Mouse (Mus musculus) intestine, embryonic 14.5 days (tissue): ENCODE measurements around the gene Foxn3. TPM values are rescaled to one million over a fixed set of nuclear protein-coding genes. Genes with fewer than 3 reads are reported as not detected.

ENCODE experiments used
- ATAC-seq: fragments of 200-750 bp; cut with Nextera tagmentation; replicated peaks from 2 replicates; pipeline ENCODE4 v1.8.0; 2017; ENCODE audit warnings: low read depth, moderate number of reproducible peaks, moderate TSS enrichment, moderate library complexity; ENCODE audit not compliant: low FRiP score, low TSS enrichment
- DNase-seq: peaks from one replicate; pipeline ENCODE4 v3.0.0-alpha.2; 2018; ENCODE audit warnings: low spot score
- H3K27ac ChIP-seq: fragments of 300-500 bp; sonication (generic); 2 replicates; pipeline ENCODE4 v1.5.1; 2014; ENCODE audit warnings: low read depth, mild to moderate bottlenecking, control low read depth
- H3K27me3 ChIP-seq: fragments of 300-500 bp; sonication (generic); replicated peaks from 2 replicates; pipeline ENCODE4 v1.6.1; 2014; ENCODE audit warnings: low read length, control low read depth; ENCODE audit not compliant: control insufficient read depth, insufficient read depth
- H3K36me3 ChIP-seq: fragments of 300-500 bp; sonication (generic); 2 replicates; pipeline ENCODE4 v1.6.1; 2014; ENCODE audit warnings: low read length, control low read depth; ENCODE audit not compliant: control insufficient read depth, insufficient read depth
- H3K4me1 ChIP-seq: fragments of 300-500 bp; sonication (generic); replicated peaks from 2 replicates; pipeline ENCODE4 v1.6.1; 2014; ENCODE audit warnings: low read length, control low read depth, mixed read lengths; ENCODE audit not compliant: control insufficient read depth, insufficient read depth
- H3K4me2 ChIP-seq: fragments of 300-500 bp; sonication (generic); 2 replicates; pipeline ENCODE4 v1.6.1; 2014; ENCODE audit warnings: low read length
- H3K4me3 ChIP-seq: fragments of 300-500 bp; sonication (generic); 2 replicates; pipeline ENCODE4 v1.5.1; 2014; ENCODE audit warnings: low read depth, low read length, control low read depth, mixed read lengths
- H3K9ac ChIP-seq: fragments of 300-500 bp; sonication (generic); 2 replicates; pipeline ENCODE4 v1.6.1; 2014; ENCODE audit warnings: mild to moderate bottlenecking, low read length
- H3K9me3 ChIP-seq: fragments of 300-500 bp; sonication (generic); 2 replicates; pipeline ENCODE4 v1.6.1; 2016; ENCODE audit warnings: low read length, control low read depth; ENCODE audit not compliant: control insufficient read depth
- WGBS: fragments of 180-500 bp; shearing (Covaris S2); extraction: QIAGEN DNeasy Blood & Tissue Kit; methylation state at CpG from one replicate; pipeline ENCODE4 v1.1.7; 2014; 5-methylcytosine and 5-hydroxymethylcytosine counted together
- polyA plus RNA-seq: library from polyadenylated mRNA; unstranded; fragments of >200 nt; fragmentation: Nextera tagmentation; extraction: Ambion mirVana; gene quantifications from 2 replicates; pipeline ENCODE4 v1.2.1, GENCODE M21; 2014

Gene Foxn3
- polyA plus RNA-seq, 1 experiment from 2014 or later: 74.3 TPM

DNA sequence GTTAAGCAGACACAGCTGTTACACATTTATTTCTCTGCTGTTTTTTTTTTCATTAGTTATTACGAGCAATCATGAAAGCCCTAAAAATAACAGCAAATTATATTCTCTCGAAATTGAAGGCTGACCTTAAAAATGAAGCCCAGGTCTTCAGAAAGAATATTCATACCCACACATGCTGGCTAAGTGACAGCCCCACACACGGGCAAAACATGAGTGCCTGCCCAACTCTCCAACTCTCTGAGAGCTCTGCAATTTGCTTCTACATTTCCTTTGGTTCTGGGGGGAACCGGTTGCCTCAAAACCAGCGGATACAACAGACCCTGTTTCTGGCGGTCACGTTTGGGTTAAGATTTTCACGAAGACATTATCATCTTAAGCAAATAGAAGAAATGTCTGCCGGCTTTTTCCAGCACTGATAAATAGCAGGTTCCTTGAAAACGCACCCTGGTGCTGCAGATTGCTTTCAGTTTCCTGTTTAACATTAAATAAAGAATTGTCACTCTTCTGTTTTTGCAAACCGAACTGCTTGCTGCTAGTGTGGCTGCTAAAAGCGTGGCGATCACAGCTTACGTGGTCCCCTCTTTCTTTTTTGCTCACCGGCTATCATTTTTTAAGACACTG is 156.6 kb downstream of the Foxn3 start:
- Histone ChIP-seq H3K36me3 (no peaks in the 10 kb centered on the region), H3K4me2 (peak overlapping the region; percentile 59), H3K27me3 (no peaks in the 10 kb centered on the region), H3K9ac (no peak overlapping the region), H3K27ac (peak overlapping the region; percentile 49), H3K4me1 (peaks cover 10% of the 10 kb centered on the region), H3K4me3 (peak overlapping the region; percentile 31), H3K9me3 (no peaks in the 10 kb centered on the region; the same call in 1 of the 2 replicates)
- DNase-seq: no peak
- WGBS: 22% methylated on average over 15 of the region's 15 CpGs
- ATAC-seq: no peak

DNA sequence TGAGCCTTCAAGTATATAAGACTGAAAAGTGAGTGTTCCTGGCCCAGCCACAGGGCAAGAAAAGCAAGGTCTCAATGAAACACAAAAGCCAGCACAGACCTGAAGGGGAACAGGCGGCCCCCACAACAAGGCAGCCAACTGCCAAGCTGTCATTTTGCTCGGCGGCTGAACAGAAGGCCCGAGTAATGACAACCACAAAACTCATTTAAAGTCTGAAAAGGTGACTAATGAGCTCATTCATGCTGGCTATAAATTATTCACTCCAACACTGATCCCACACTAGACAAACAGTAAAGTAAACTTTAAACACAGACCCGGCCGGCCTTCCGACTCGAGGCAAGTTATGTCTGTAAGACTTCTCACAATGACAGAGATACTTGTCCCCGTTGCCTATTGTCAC is 157.1 kb downstream of the Foxn3 start:
- Histone ChIP-seq H3K4me1 (peaks cover 10% of the 10 kb centered on the region), H3K27me3 (no peaks in the 10 kb centered on the region), H3K4me3 (no peak overlapping the region), H3K9ac (no peak overlapping the region), H3K9me3 (no peaks in the 10 kb centered on the region; the same call in 1 of the 2 replicates), H3K36me3 (no peaks in the 10 kb centered on the region), H3K27ac (peak overlapping the region; percentile 49), H3K4me2 (peak overlapping the region; percentile 59)
- WGBS: 21% methylated on average over 9 of the region's 9 CpGs
- ATAC-seq (no peak), DNase-seq (no peak)

DNA sequence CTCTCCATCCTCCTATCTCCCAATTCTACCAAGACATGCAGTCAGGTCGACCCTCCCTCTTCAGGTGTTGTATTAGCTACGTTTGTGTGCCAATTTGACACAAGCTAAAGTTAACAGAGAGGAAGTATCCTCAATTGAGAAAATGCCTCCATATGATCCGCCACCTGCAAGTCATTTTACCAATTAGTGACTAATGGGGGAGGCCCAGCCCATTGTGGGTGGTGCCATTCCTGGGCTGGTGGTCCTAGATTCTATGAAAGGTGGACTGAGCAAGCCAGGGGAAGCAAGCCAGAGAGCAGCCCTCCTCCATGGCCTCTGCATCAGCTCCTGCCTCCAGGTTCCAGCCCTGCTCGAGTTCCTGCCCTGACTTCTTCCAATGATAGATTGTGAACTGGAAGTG is 158.0 kb downstream of the Foxn3 start:
- ATAC-seq (no peak), DNase-seq (no peak)
- peaks cover 10% of the 10 kb centered on the region for H3K4me1 ChIP-seq
- no peaks in the 10 kb centered on the region for H3K27me3 ChIP-seq
- H3K4me3 ChIP-seq: no peak overlapping the region
- 77% methylated on average over 4 of the region's 4 CpGs for WGBS
- H3K9ac ChIP-seq: no peak overlapping the region
- H3K9me3 ChIP-seq: no peaks in the 10 kb centered on the region; the same call in 1 of the 2 replicates
- H3K27ac ChIP-seq: no peak overlapping the region
- H3K4me2 ChIP-seq: no peak overlapping the region
- H3K36me3 ChIP-seq: no peaks in the 10 kb centered on the region

DNA sequence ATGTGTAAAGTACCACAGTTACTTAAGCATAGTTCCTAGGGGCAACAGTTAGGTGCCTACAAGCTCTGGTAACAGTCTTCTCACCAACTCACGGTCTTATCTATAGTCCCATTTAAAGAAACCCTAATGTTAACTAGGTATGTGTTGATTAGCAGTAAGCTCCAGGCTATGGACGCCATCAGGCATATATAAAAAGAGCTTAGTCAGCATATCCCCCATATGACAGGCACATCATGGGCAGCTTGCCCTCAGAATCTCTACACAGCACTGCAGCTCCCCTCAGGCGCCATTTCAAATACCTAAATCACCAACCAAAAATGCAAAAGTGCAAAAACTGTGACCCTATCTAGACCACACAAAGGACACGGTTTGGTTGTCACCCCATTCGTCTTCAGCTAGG is 160.4 kb downstream of the Foxn3 start:
- H3K27ac ChIP-seq: no peak overlapping the region
- H3K36me3 ChIP-seq: no peaks in the 10 kb centered on the region
- peaks cover 10% of the 10 kb centered on the region for H3K4me1 ChIP-seq
- H3K4me2 ChIP-seq: no peak overlapping the region
- H3K4me3 ChIP-seq: no peak overlapping the region
- no peak for ATAC-seq
- 93% methylated on average over 5 of the region's 5 CpGs for WGBS
- no peak overlapping the region for H3K9ac ChIP-seq
- H3K27me3 ChIP-seq: no peaks in the 10 kb centered on the region
- no peak for DNase-seq
- no peaks in the 10 kb centered on the region; the same call in 1 of the 2 replicates for H3K9me3 ChIP-seq

DNA sequence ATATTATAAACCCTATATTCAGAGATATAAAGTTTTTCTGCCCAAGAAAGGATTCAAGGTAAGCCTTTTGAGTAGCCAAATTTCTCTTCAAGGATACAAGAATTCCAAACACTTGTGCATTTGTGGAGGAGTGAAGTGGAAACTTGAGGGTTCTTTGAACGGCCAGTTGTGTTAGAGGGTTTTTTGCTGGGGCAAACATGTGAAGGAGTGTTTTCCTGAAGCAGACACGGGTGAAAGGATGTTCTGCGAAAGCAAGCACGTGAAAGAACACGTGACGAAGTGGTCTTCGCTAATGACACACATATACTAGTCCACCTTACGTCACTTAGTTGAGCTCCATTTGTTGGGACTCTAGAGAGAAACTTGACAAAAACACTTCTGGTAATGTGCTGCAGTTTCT is 162.5 kb downstream of the Foxn3 start:
- Histone ChIP-seq H3K9ac (no peak overlapping the region), H3K4me2 (no peak overlapping the region), H3K9me3 (no peaks in the 10 kb centered on the region; the same call in 1 of the 2 replicates), H3K4me1 (no peaks in the 10 kb centered on the region), H3K36me3 (no peaks in the 10 kb centered on the region), H3K27me3 (no peaks in the 10 kb centered on the region), H3K27ac (no peak overlapping the region), H3K4me3 (no peak overlapping the region)
- DNase-seq: no peak
- no peak for ATAC-seq
- 91% methylated on average over 8 of the region's 8 CpGs for WGBS

DNA sequence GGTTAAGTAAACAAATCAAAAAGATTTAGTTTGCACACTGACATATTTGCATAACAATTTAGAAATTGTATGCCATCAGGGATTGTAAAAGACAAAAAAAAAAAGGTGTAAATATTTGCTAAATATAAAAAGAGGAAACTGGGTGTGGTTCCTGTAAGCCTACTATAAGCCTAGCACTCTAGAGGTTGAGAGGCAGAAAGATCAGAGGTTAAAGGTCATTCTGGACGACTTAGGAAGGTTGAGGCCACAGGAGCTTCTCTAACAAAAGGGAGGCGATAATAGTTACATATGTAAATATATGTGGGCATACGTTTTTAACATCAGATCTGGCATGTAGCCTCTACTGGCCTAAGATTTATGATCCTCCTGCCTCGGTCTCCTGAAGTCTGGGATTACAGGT is 163.8 kb downstream of the Foxn3 start:
- no peaks in the 10 kb centered on the region for H3K27me3 ChIP-seq
- ATAC-seq (no peak), DNase-seq (no peak)
- H3K9me3 ChIP-seq: no peaks in the 10 kb centered on the region; the same call in 1 of the 2 replicates
- no peaks in the 10 kb centered on the region for H3K36me3 ChIP-seq
- H3K4me1 ChIP-seq: no peaks in the 10 kb centered on the region; the same call in 1 of the 2 replicates
- WGBS: 71% methylated on average over 4 of the region's 4 CpGs
- no peak overlapping the region for H3K27ac ChIP-seq
- no peak overlapping the region for H3K4me2 ChIP-seq
- H3K4me3 ChIP-seq: no peak overlapping the region
- H3K9ac ChIP-seq: no peak overlapping the region

DNA sequence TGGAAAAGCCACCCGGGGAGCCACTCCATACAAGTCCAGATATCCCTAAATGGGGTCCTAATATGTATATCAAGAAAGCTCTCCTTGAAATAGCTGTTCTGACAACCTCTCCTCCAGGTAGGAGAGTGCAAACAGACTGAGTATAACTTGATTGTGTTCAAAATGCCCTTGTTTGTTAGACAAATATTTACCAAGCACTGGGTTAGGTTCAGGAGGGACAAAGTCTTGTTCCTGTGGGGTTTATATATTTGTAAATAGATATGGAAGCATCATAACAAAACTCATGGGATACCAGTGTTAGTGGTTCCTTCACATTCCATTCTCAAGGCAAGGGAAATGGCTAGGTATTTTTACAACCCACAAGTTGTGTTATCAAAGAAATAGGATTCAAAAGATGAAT is 166.9 kb downstream of the Foxn3 start:
- Histone ChIP-seq H3K9ac (no peak overlapping the region), H3K9me3 (no peaks in the 10 kb centered on the region), H3K4me2 (no peak overlapping the region), H3K4me1 (peaks cover 13% of the 10 kb centered on the region), H3K36me3 (no peaks in the 10 kb centered on the region), H3K27me3 (no peaks in the 10 kb centered on the region), H3K4me3 (no peak overlapping the region), H3K27ac (no peak overlapping the region)
- ATAC-seq (no peak), DNase-seq (no peak)
- WGBS: 87% methylated on average over 1 of the region's 1 CpGs

DNA sequence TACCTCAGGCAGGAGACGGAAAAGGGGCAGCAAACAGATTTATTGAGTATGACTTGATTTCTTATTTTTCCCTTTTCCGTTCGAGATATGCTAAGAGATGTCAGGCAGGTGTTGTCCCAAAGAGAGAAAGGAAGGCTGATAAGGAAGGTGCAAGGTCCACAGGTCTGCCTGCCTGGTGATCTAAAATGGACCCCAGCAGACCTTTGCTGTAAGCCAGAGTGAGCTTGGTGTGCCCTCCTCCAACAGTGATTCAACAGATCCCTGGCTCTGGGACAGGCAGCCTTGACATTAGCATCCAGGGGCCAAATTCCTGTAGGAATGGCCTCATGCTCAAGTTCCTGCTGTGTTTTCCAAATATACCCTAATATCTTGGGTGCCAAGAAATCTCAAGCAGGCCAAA is 168.3 kb downstream of the Foxn3 start:
- no peak overlapping the region for H3K27ac ChIP-seq
- 78% methylated on average over 3 of the region's 3 CpGs for WGBS
- H3K4me2 ChIP-seq: no peak overlapping the region
- no peak for DNase-seq
- H3K4me3 ChIP-seq: no peak overlapping the region
- H3K4me1 ChIP-seq: peaks cover 20% of the 10 kb centered on the region
- H3K9ac ChIP-seq: no peak overlapping the region
- no peaks in the 10 kb centered on the region for H3K36me3 ChIP-seq
- no peak for ATAC-seq
- H3K9me3 ChIP-seq: no peaks in the 10 kb centered on the region
- no peaks in the 10 kb centered on the region for H3K27me3 ChIP-seq

DNA sequence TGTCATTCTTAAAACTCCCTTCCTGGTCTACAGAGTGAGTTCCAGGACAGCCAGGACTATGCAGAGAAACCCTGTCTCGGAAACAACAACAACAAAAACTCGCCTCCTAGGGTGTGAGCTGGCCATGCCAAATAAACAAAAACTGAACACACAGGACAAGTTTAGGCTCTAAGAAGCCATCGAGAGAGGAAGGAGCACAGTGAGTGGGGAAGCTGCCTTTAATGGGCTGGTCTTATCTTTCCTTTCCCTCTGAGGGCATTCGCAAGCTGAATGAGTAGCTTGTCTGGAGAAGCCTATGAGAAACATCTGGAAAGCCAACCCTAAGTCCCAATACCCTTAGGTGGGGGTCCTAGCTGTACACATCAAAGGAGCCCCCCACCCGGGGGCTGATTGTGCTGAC is 168.7 kb downstream of the Foxn3 start:
- Histone ChIP-seq H3K4me1 (peaks cover 20% of the 10 kb centered on the region), H3K4me2 (no peak overlapping the region), H3K9me3 (no peaks in the 10 kb centered on the region), H3K36me3 (no peaks in the 10 kb centered on the region), H3K27ac (no peak overlapping the region), H3K9ac (no peak overlapping the region), H3K27me3 (no peaks in the 10 kb centered on the region), H3K4me3 (no peak overlapping the region)
- 64% methylated on average over 5 of the region's 5 CpGs for WGBS
- ATAC-seq: no peak
- DNase-seq: no peak
